Mouse (Mus musculus) MEL (cell line): Measurements from ENCODE around the gene Ly6g5b.

Source experiments
- CTCF ChIP-seq, 3 experiments: IDR thresholded peaks in 2 of 3; conservative IDR thresholded peaks in 1 of 3; 2 replicates each; pipeline ENCODE4 v1.5.1; 2011 to 2012; ENCODE audit warnings: low read length in 3 of 3, low read depth in 2 of 3, mild to moderate bottlenecking in 2 of 3, improper control_type of control experiment in 1 of 3, inconsistent platforms in 1 of 3, mixed read lengths in 1 of 3, moderate library complexity in 1 of 3; ENCODE audit not compliant: control insufficient read depth in 1 of 3, insufficient read depth in 1 of 3, poor library complexity in 1 of 3, severe bottlenecking in 1 of 3
- ELF1 ChIP-seq: IDR thresholded peaks from 2 replicates; pipeline ENCODE4 v1.6.1; 2014; ENCODE audit warnings: low read depth, mild to moderate bottlenecking, inconsistent platforms, low read length, improper control_type of control experiment, moderate library complexity
- GATA1 ChIP-seq: IDR thresholded peaks from 2 replicates; pipeline ENCODE4 v1.6.1; 2011; ENCODE audit warnings: low read depth, low read length, improper control_type of control experiment
- HCFC1 ChIP-seq: IDR thresholded peaks from 2 replicates; pipeline ENCODE4 v1.6.1; 2012; ENCODE audit warnings: low read depth, mild to moderate bottlenecking, inconsistent platforms, low read length, improper control_type of control experiment, moderate library complexity
- MEF2A ChIP-seq: IDR thresholded peaks from 2 replicates; pipeline ENCODE4 v1.6.1; 2014; ENCODE audit warnings: low read depth, mild to moderate bottlenecking, inconsistent platforms, low read length, improper control_type of control experiment; ENCODE audit not compliant: poor library complexity, insufficient replicate concordance, severe bottlenecking; ENCODE audit errors: extremely low read depth

DNA sequence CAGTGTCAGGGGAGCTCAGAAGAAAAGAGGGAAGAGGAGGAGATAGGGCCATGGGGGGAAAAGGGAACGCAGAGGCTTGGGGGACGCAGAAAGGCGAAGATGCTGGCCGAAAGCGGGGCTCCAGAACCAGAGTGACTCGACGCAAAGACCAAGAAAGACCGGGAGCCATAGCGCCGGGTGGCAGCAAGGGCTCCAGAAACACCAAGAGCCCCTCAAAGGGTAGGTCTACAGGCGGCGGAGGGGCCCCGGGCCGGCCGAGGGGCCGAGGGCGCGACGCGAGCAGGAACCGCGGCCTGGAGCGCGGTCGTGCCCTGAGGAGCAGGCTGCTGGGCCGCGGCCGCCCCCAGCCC lies 49.0 kb upstream of the Ly6g5b start:
- TF ChIP-seq ELF1 (no peak), MEF2A (no peak), HCFC1 (no peak), CTCF (IDR thresholded peaks at IDR 0.05 in 2 of 3, conservative IDR thresholded peaks at IDR 0.05 in 1 of 3; ENCODE audit: control insufficient read depth in 1 of 3, insufficient read depth in 1 of 3, low read depth in 2 of 3, low read length in 3 of 3, poor library complexity in 1 of 3, severe bottlenecking in 1 of 3) (no peak), GATA1 (no peak)
